Mouse (Mus musculus) midbrain, embryonic 14.5 days (tissue): ENCODE data around the gene Numa1. TPM values are rescaled to one million over a fixed set of nuclear protein-coding genes. Genes with fewer than 3 reads are reported as not detected.

Experiments
- ATAC-seq: fragments of 200-750 bp; cut with Nextera tagmentation; 2 replicates; pipeline ENCODE4 v1.8.0; 2017; ENCODE audit warnings: moderate number of reproducible peaks, moderate library complexity; ENCODE audit not compliant: low FRiP score, low TSS enrichment
- DNase-seq: peaks from one replicate; pipeline ENCODE4 v3.0.0-alpha.2; 2015
- H3K27ac ChIP-seq: fragments of 300-500 bp; sonication (generic); replicated peaks from 2 replicates; pipeline ENCODE4 v1.5.1; 2014; ENCODE audit warnings: mild to moderate bottlenecking, low read depth, low read length, moderate library complexity
- H3K27me3 ChIP-seq: fragments of 300-500 bp; sonication (generic); 2 replicates; pipeline ENCODE4 v1.6.1; 2014; ENCODE audit warnings: low read length, control low read depth, mixed read lengths; ENCODE audit not compliant: control insufficient read depth, insufficient read depth
- H3K36me3 ChIP-seq: fragments of 300-500 bp; sonication (generic); 2 replicates; pipeline ENCODE4 v1.6.1; 2014; ENCODE audit warnings: low read length, control low read depth; ENCODE audit not compliant: control insufficient read depth, insufficient read depth
- H3K4me1 ChIP-seq: fragments of 300-500 bp; sonication (generic); 2 replicates; pipeline ENCODE4 v1.6.1; 2014; ENCODE audit warnings: mild to moderate bottlenecking, antibody characterized with exemption, low read length, control low read depth; ENCODE audit not compliant: control insufficient read depth, insufficient read depth
- H3K4me2 ChIP-seq: fragments of 300-500 bp; sonication (generic); 2 replicates; pipeline ENCODE4 v1.6.1; 2014; ENCODE audit warnings: mild to moderate bottlenecking, low read length, moderate library complexity
- H3K4me3 ChIP-seq: fragments of 300-500 bp; sonication (generic); replicated peaks from 2 replicates; pipeline ENCODE4 v1.5.1; 2014; ENCODE audit warnings: low read depth, low read length
- H3K9ac ChIP-seq: fragments of 300-500 bp; sonication (generic); replicated peaks from 2 replicates; pipeline ENCODE4 v1.6.1; 2014; ENCODE audit warnings: mild to moderate bottlenecking, low read length, moderate library complexity
- H3K9me3 ChIP-seq: fragments of 300-500 bp; sonication (generic); 2 replicates; pipeline ENCODE4 v1.6.1; 2016; ENCODE audit warnings: low read length, control low read depth, mixed read lengths; ENCODE audit not compliant: control insufficient read depth
- WGBS: fragments of 180-500 bp; shearing (Covaris S2); extraction: QIAGEN DNeasy Blood & Tissue Kit; methylation state at CpG from one replicate; pipeline ENCODE4 v1.1.7; 2014; 5-methylcytosine and 5-hydroxymethylcytosine counted together
- polyA plus RNA-seq: library from polyadenylated mRNA; unstranded; fragments of >200 nt; fragmentation: Nextera tagmentation; extraction: Ambion mirVana; gene quantifications from 2 replicates; pipeline ENCODE4 v1.2.1, GENCODE M21; 2014

Gene Numa1
- polyA plus RNA-seq, 1 experiment from 2014 or later = 73.6 TPM

DNA sequence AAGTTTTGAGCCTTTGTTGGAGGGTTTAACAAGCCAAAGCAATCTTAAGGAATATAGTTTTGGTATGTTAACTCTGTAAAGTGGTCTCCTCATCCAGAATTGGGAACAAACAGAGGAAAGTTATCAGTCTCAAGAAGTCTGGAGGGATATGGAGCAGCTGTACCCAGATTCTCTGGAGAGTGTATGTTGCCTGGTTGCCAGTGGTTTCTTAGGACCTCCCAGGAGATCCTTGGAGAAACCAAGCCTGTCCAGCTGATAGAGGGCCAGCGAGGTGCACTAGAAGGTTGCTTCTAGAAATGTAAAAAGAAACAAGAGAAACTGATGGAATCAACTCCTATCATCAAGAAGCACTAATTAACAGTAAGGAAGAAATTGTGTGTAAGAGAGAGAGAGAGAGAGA lies 17.7 kb downstream of the Numa1 start:
- Histone ChIP-seq H3K27me3 (no peaks in the 10 kb centered on the region), H3K9ac (no peak overlapping the region), H3K9me3 (no peaks in the 10 kb centered on the region), H3K27ac (no peak overlapping the region), H3K4me3 (no peak overlapping the region), H3K4me1 (no peaks in the 10 kb centered on the region), H3K36me3 (no peaks in the 10 kb centered on the region), H3K4me2 (no peak overlapping the region)
- no peak for DNase-seq
- 89% methylated on average over 1 of the region's 1 CpGs for WGBS
- ATAC-seq = no peak

DNA sequence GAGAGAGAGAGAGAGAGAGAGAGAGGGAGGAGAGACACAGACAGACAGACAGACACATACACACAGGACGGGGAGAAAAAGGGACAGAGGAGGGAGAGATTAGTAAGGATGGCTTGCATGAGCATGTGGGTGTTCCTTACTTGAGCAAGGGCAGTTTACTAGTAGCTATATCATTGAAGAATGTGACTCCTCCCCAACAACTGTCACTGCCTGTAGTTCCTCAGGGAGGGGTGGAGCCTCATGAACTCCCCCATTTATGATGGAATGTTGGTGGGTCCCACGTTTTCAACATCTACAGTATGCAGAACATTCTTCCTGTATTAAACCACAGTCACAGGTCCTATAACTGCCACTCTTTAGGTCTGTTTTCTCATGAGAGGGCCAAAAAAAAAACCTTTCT lies 18.2 kb downstream of the Numa1 start:
- WGBS = 79% methylated on average over 2 of the region's 2 CpGs
- Histone ChIP-seq H3K27me3 (no peaks in the 10 kb centered on the region), H3K4me3 (no peak overlapping the region), H3K4me1 (no peaks in the 10 kb centered on the region), H3K9me3 (no peaks in the 10 kb centered on the region), H3K36me3 (no peaks in the 10 kb centered on the region), H3K9ac (no peak overlapping the region), H3K4me2 (no peak overlapping the region), H3K27ac (no peak overlapping the region)
- ATAC-seq (no peak), DNase-seq (no peak)

DNA sequence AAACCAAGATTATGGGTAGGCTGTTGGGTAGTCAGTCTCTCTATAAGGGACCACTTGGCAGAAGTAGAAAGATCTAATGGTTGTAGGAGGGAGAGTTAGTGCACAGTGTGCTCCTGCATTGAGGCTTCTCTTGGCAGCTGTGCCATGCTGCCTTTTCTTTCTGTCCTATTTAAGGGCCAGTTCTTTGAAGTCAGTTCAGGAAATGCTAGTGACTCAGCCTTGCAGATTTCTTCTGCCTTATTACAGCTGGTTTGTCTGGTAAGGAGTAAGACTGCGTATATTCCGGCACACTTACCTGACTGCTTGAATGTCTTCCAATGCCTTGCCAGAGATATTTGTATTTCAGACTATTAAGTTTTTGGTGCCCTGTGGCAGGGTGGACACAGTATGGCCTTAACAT lies 20.3 kb downstream of the Numa1 start:
- Histone ChIP-seq H3K9ac (no peak overlapping the region), H3K27me3 (no peaks in the 10 kb centered on the region), H3K4me3 (no peak overlapping the region), H3K4me1 (no peaks in the 10 kb centered on the region), H3K9me3 (no peaks in the 10 kb centered on the region), H3K4me2 (no peak overlapping the region), H3K36me3 (no peaks in the 10 kb centered on the region), H3K27ac (no peak overlapping the region)
- WGBS = 100% methylated on average over 2 of the region's 2 CpGs
- DNase-seq (no peak), ATAC-seq (no peak)

DNA sequence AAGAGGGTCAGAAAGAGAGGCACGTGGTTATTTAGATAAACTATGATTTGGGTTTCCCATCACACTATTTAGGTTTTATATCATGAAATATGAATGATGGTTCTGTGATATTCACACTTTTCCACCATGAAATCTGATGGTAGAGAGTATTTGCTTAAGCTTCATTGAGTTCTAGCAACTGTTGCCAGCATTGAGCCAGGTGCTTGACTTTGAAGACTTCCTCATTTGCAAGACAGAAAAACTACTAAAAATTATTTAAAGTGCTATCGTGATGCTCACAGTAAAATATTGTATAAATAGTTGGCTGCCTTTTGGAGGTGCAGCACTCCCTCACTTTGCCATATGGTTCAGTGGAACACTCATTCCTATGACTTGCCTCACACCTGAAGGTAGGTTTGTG lies 21.4 kb downstream of the Numa1 start:
- H3K27ac ChIP-seq = no peak overlapping the region
- no peaks in the 10 kb centered on the region for H3K36me3 ChIP-seq
- 95% methylated on average over 2 of the region's 2 CpGs for WGBS
- no peaks in the 10 kb centered on the region for H3K27me3 ChIP-seq
- no peak overlapping the region for H3K4me2 ChIP-seq
- H3K4me3 ChIP-seq = no peak overlapping the region
- H3K9ac ChIP-seq = no peak overlapping the region
- H3K4me1 ChIP-seq = no peaks in the 10 kb centered on the region
- ATAC-seq (no peak), DNase-seq (no peak)
- no peaks in the 10 kb centered on the region for H3K9me3 ChIP-seq

DNA sequence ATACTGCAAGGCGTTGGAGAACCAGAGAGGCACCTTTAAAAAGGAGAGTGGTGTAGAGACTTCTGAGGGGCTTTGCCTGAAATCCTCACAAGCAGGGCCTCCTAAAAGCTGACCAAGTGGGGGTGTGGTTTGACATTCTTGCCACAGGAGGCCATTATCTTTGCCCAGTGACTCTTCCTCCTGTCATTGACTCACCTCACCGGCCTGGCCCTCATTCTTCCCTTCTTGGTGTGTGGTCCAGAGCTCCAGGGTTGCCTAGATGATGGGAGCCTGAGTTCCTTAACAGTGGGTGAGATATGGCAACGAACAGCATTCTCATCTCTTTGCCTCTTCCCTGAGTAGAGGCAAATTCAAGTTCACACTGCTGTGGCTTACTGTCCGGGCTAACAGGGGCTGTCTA lies 22.0 kb downstream of the Numa1 start:
- Histone ChIP-seq H3K36me3 (no peaks in the 10 kb centered on the region), H3K27ac (no peak overlapping the region), H3K4me1 (no peaks in the 10 kb centered on the region), H3K4me3 (no peak overlapping the region), H3K4me2 (no peak overlapping the region), H3K9ac (no peak overlapping the region), H3K27me3 (no peaks in the 10 kb centered on the region), H3K9me3 (no peaks in the 10 kb centered on the region)
- DNase-seq = no peak
- 57% methylated on average over 4 of the region's 4 CpGs for WGBS
- no peak for ATAC-seq

DNA sequence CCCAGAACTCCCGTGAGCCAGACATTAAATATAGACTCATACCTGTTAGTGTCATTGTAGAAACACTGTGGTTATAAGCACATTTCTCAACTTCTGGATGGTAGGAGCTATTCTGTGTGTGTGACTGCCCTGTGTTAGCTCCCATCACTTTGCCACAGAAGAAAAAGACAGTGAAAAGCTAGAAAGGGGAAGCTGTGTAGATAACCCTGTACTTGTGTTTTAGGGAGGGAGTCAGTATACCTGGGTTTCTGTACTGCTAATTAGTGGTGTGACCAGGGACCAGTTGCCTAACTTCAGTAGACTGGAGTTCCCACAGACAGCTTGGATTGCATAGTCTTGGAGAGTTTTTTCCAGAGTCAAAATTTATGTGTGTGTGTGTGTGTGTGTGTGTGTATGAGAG lies 22.6 kb downstream of the Numa1 start:
- Histone ChIP-seq H3K27ac (no peak overlapping the region), H3K36me3 (no peaks in the 10 kb centered on the region), H3K9me3 (no peaks in the 10 kb centered on the region), H3K27me3 (no peaks in the 10 kb centered on the region), H3K9ac (no peak overlapping the region), H3K4me1 (no peaks in the 10 kb centered on the region), H3K4me3 (no peak overlapping the region), H3K4me2 (no peak overlapping the region)
- no peak for DNase-seq
- ATAC-seq = no peak
- 85% methylated on average over 1 of the region's 1 CpGs for WGBS

DNA sequence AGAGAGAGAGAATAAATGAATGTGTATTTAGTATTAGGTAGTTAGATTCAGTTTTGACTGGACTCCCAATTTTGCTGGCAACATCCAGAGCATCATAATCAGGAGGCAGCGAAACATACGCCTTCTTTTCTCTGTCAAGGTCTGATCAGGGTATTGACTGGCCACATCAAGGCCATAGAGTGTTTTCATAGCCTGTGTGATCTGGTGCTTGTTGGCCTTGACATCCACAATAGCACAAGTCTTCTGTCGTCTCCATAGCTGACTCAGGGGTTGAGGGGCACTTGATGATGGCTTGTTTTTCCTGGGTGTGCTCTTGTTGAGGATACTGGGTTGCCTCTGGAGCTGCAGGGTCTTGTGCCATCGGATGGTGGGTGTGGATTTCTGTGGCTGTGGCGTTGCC lies 23.0 kb downstream of the Numa1 start:
- Histone ChIP-seq H3K4me1 (no peaks in the 10 kb centered on the region), H3K4me3 (no peak overlapping the region), H3K36me3 (no peaks in the 10 kb centered on the region), H3K9me3 (no peaks in the 10 kb centered on the region), H3K27ac (no peak overlapping the region), H3K27me3 (no peaks in the 10 kb centered on the region), H3K9ac (no peak overlapping the region), H3K4me2 (no peak overlapping the region)
- no peak for DNase-seq
- no peak for ATAC-seq
- WGBS = 92% methylated on average over 5 of the region's 5 CpGs

DNA sequence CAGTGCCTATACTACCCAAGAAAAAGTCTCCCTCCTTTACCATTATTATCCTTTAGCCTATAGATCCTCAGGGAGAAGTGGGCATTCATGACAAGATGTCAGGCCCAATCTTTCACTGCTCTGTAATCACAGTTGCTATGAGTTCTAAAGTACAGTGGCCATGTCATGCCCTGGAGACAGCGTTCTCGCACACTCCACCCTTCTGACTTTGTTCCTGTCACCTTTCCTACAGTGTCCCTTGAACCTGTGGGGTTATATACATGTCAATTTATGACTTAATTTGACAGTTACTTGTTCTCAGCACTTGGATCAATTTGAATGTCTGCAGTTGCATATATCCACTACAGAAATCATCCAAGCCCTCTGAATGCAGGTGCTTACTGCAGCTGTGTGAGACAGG lies 28.9 kb downstream of the Numa1 start:
- ATAC-seq = no peak
- H3K4me1 ChIP-seq = no peaks in the 10 kb centered on the region
- H3K36me3 ChIP-seq = no peaks in the 10 kb centered on the region
- H3K9ac ChIP-seq = no peak overlapping the region
- H3K27me3 ChIP-seq = no peaks in the 10 kb centered on the region
- H3K4me2 ChIP-seq = no peak overlapping the region
- H3K9me3 ChIP-seq = no peaks in the 10 kb centered on the region
- H3K4me3 ChIP-seq = no peak overlapping the region
- no peak overlapping the region for H3K27ac ChIP-seq
- DNase-seq = no peak
- 91% methylated on average over 2 of the region's 2 CpGs for WGBS

DNA sequence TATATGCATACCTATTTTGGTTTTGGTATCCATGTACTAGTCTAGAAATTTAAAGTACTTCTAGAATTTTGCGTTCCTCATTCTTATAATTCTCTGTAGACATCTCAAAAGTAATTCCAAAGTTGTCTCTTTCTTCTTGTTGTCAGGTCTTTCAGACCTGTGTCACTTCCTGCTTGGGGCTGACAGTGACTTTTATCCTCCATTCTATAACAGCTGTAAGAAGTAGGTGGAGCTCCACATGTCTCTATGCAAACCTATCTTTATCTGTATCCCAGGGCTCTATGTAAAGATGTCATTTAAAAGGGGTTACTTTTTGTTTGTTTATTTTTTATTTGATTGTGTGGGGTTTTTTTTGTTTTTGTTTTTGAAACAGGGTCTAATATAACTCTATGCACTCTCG lies 29.7 kb downstream of the Numa1 start:
- DNase-seq (no peak), ATAC-seq (no peak)
- Histone ChIP-seq H3K36me3 (no peaks in the 10 kb centered on the region), H3K27ac (no peak overlapping the region), H3K9ac (no peak overlapping the region), H3K9me3 (no peaks in the 10 kb centered on the region), H3K4me3 (no peak overlapping the region), H3K27me3 (no peaks in the 10 kb centered on the region), H3K4me1 (peaks cover 1% of the 10 kb centered on the region), H3K4me2 (no peak overlapping the region)
- 97% methylated on average over 2 of the region's 2 CpGs for WGBS
